Mouse (Mus musculus): ENCODE results near the gene Ttc27.
A peak's percentile ranks its signal among the peaks of the same experiment; 100 is the strongest.

Gene Ttc27

GRCm38 (mm10) chr17:74843486-74843885 is 126.0 kb downstream of the Ttc27 start:
- no peak for DNase-seq

GRCm38 (mm10) chr17:74846031-74846891 is 128.7 kb downstream of the Ttc27 start:
- peak; percentile 73 for DNase-seq

GRCm38 (mm10) chr17:74850216-74850615 is 132.7 kb downstream of the Ttc27 start:
- DNase-seq, result no peak

GRCm38 (mm10) chr17:74859298-74859697 is 141.8 kb downstream of the Ttc27 start:
- no peak for DNase-seq

- DNase-seq, result peak; percentile 80
These were observed 142.9 kb downstream of the Ttc27 start for GRCm38 (mm10) chr17:74860180-74860993.

- DNase-seq, result no peak
These were observed 146.3 kb downstream of the Ttc27 start for GRCm38 (mm10) chr17:74863845-74864244.

- DNase-seq, result no peak
These were observed 147.4 kb downstream of the Ttc27 start for GRCm38 (mm10) chr17:74864790-74865548.

- DNase-seq, result no peak
These were observed 148.4 kb downstream of the Ttc27 start for GRCm38 (mm10) chr17:74865694-74866564.

GRCm38 (mm10) chr17:74866565-74867507 is 149.3 kb downstream of the Ttc27 start:
- peak; percentile 71 for DNase-seq

GRCm38 (mm10) chr17:74868185-74868907 is 150.8 kb downstream of the Ttc27 start:
- peak; percentile 26 for DNase-seq

GRCm38 (mm10) chr17:74869556-74869955 is 152.0 kb downstream of the Ttc27 start:
- DNase-seq, result no peak

GRCm38 (mm10) chr17:74870177-74871160 is 152.9 kb downstream of the Ttc27 start:
- no peak for DNase-seq

- no peak for DNase-seq
These were observed 155.0 kb downstream of the Ttc27 start for GRCm38 (mm10) chr17:74872567-74872966.

GRCm38 (mm10) chr17:74873756-74874155 is 156.2 kb downstream of the Ttc27 start:
- no peak for DNase-seq

GRCm38 (mm10) chr17:74875740-74876139 is 158.2 kb downstream of the Ttc27 start:
- no peak for DNase-seq

- no peak for DNase-seq
These were observed 159.4 kb downstream of the Ttc27 start for GRCm38 (mm10) chr17:74876954-74877353.

- DNase-seq, result no peak
These were observed 162.2 kb downstream of the Ttc27 start for GRCm38 (mm10) chr17:74879768-74880167.

GRCm38 (mm10) chr17:74887039-74887438 is 169.5 kb downstream of the Ttc27 start:
- DNase-seq, result peak; percentile 41
